Mouse (Mus musculus) heart, embryonic 15.5 days (tissue): ENCODE data around the gene Copa. TPM values are rescaled to one million over a fixed set of nuclear protein-coding genes. Genes with fewer than 3 reads are reported as not detected.

Experiments
- ATAC-seq: fragments of 200-750 bp; cut with Nextera tagmentation; replicated peaks from 2 replicates; pipeline ENCODE4 v1.8.0; 2017; ENCODE audit warnings: low read depth, moderate TSS enrichment; ENCODE audit not compliant: insufficient number of reproducible peaks, insufficient read depth, low FRiP score
- H3K27ac ChIP-seq: fragments of 300-500 bp; sonication (generic); 2 replicates; pipeline ENCODE4 v1.5.1; 2015; ENCODE audit warnings: mild to moderate bottlenecking, inconsistent platforms
- H3K27me3 ChIP-seq: fragments of 300-500 bp; sonication (generic); 2 replicates; pipeline ENCODE4 v1.6.1; 2015; ENCODE audit warnings: inconsistent platforms
- H3K36me3 ChIP-seq: fragments of 300-500 bp; sonication (generic); 2 replicates; pipeline ENCODE4 v1.6.1; 2015; ENCODE audit warnings: mild to moderate bottlenecking, inconsistent platforms
- H3K4me1 ChIP-seq: fragments of 300-500 bp; sonication (generic); replicated peaks from 2 replicates; pipeline ENCODE4 v1.6.1; 2015; ENCODE audit warnings: inconsistent platforms
- H3K4me2 ChIP-seq: fragments of 300-500 bp; sonication (generic); 2 replicates; pipeline ENCODE4 v1.6.1; 2015; ENCODE audit warnings: inconsistent platforms, mild to moderate bottlenecking, moderate library complexity
- H3K4me3 ChIP-seq: fragments of 300-500 bp; sonication (generic); 2 replicates; pipeline ENCODE4 v1.5.1; 2015; ENCODE audit warnings: mild to moderate bottlenecking, inconsistent platforms
- H3K9ac ChIP-seq: fragments of 300-500 bp; sonication (generic); 2 replicates; pipeline ENCODE4 v1.6.1; 2015; ENCODE audit warnings: mild to moderate bottlenecking, inconsistent platforms
- H3K9me3 ChIP-seq: fragments of 300-500 bp; sonication (generic); replicated peaks from 2 replicates; pipeline ENCODE4 v1.6.1; 2016; ENCODE audit warnings: inconsistent platforms
- WGBS: fragments of 180-500 bp; shearing (Covaris S2); methylation state at CpG from one replicate; pipeline ENCODE4 v1.1.7; 2015; ENCODE audit warnings: mixed read lengths; 5-methylcytosine and 5-hydroxymethylcytosine counted together
- polyA plus RNA-seq: library from polyadenylated mRNA; unstranded; fragments of >200 nt; fragmentation: Nextera tagmentation; extraction: Ambion mirVana; gene quantifications from 2 replicates; pipeline ENCODE4 v1.2.1, GENCODE M21; 2015

Gene Copa
- polyA plus RNA-seq, 1 experiment from 2014 or later = 152 TPM

GRCm38 (mm10) chr1:172058874-172059273 lies 23.5 kb upstream of the Copa start:
- peaks cover 28% of the 10 kb centered on the region for H3K27me3 ChIP-seq
- WGBS = 74% methylated on average over 7 of the region's 7 CpGs
- no peaks in the 10 kb centered on the region for H3K9me3 ChIP-seq
- peaks cover 8% of the 10 kb centered on the region for H3K4me1 ChIP-seq
- no peak overlapping the region for H3K27ac ChIP-seq
- no peak overlapping the region for H3K4me2 ChIP-seq
- H3K9ac ChIP-seq = no peak overlapping the region
- H3K36me3 ChIP-seq = no peaks in the 10 kb centered on the region
- no peak overlapping the region for H3K4me3 ChIP-seq
- no peak for ATAC-seq

- Histone ChIP-seq H3K9me3 (no peaks in the 10 kb centered on the region), H3K9ac (no peak overlapping the region), H3K4me1 (0 out of 2 replicates have a peak, but pooled peaks cover 4% of the 10 kb centered on the region), H3K27ac (no peak overlapping the region), H3K4me3 (no peak overlapping the region), H3K36me3 (peaks cover 14% of the 10 kb centered on the region; the same call in 1 of the 2 replicates), H3K4me2 (no peak overlapping the region), H3K27me3 (0 out of 2 replicates have a peak, but pooled peaks cover 13% of the 10 kb centered on the region)
- WGBS = 59% methylated on average over 4 of the region's 4 CpGs
- no peak for ATAC-seq
Measured at GRCm38 (mm10) chr1:172060659-172061058, 21.7 kb upstream of the Copa start.

DNA sequence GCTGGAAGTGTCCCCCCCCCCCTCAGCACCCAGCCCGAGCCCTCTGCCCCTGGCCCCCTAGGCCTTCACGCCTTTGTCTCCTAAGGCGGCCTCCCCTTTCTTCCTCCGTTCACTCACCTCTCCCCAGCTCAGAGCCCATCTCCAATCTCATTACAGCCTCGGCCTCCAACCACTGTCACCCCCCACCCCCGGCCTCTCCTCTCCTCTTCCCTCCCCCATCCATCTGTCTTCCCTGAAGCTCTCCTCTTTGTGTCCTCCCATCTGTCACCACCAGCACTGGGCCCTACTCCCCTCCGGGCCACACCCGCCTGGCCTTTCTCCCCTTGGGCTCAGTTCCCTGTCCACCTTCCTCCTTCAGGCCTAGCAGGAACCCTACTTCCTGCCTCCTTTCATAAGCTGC lies 21.1 kb upstream of the Copa start:
- H3K9me3 ChIP-seq = no peaks in the 10 kb centered on the region
- H3K27me3 ChIP-seq = 0 out of 2 replicates have a peak, but pooled peaks cover 13% of the 10 kb centered on the region
- H3K4me2 ChIP-seq = no peak overlapping the region
- no peak overlapping the region for H3K4me3 ChIP-seq
- H3K4me1 ChIP-seq = 0 out of 2 replicates have a peak, but pooled peaks cover 4% of the 10 kb centered on the region
- ATAC-seq = no peak
- H3K9ac ChIP-seq = no peak overlapping the region
- 40% methylated on average over 8 of the region's 8 CpGs for WGBS
- no peak overlapping the region for H3K27ac ChIP-seq
- H3K36me3 ChIP-seq = peaks cover 20% of the 10 kb centered on the region; the same call in 1 of the 2 replicates

GRCm38 (mm10) chr1:172062101-172062500 lies 20.2 kb upstream of the Copa start:
- Histone ChIP-seq H3K27me3 (0 out of 2 replicates have a peak, but pooled peaks cover 8% of the 10 kb centered on the region), H3K9me3 (no peaks in the 10 kb centered on the region), H3K36me3 (peaks cover 29% of the 10 kb centered on the region), H3K4me3 (no peak overlapping the region), H3K9ac (no peak overlapping the region), H3K4me2 (no peak overlapping the region), H3K27ac (no peak overlapping the region), H3K4me1 (0 out of 2 replicates have a peak, but pooled peaks cover 4% of the 10 kb centered on the region)
- 85% methylated on average over 2 of the region's 2 CpGs for WGBS
- no peak for ATAC-seq

GRCm38 (mm10) chr1:172063291-172064023 lies 18.9 kb upstream of the Copa start:
- whole genome bisulfite sequencing = 33% methylated on average over 4 of the region's 4 CpGs

GRCm38 (mm10) chr1:172064613-172065141 lies 17.7 kb upstream of the Copa start:
- H3K4me2 ChIP-seq = no peak overlapping the region
- H3K9me3 ChIP-seq = no peaks in the 10 kb centered on the region
- H3K36me3 ChIP-seq = peaks cover 55% of the 10 kb centered on the region
- H3K27me3 ChIP-seq = no peaks in the 10 kb centered on the region
- no peak overlapping the region for H3K27ac ChIP-seq
- ATAC-seq = no peak
- 70% methylated on average over 13 of the region's 13 CpGs for WGBS
- H3K9ac ChIP-seq = no peak overlapping the region
- H3K4me3 ChIP-seq = no peak overlapping the region
- 0 out of 2 replicates have a peak, but pooled peaks cover 4% of the 10 kb centered on the region for H3K4me1 ChIP-seq

More at GRCm38 (mm10) chr1:172063291-172064023, 18.9 kb upstream of the Copa start:
- Histone ChIP-seq H3K9ac (no peak overlapping the region), H3K36me3 (peaks cover 42% of the 10 kb centered on the region), H3K4me1 (0 out of 2 replicates have a peak, but pooled peaks cover 4% of the 10 kb centered on the region), H3K27ac (no peak overlapping the region), H3K27me3 (0 out of 2 replicates have a peak, but pooled peaks cover 4% of the 10 kb centered on the region), H3K9me3 (no peaks in the 10 kb centered on the region), H3K4me2 (no peak overlapping the region), H3K4me3 (no peak overlapping the region)
- no peak for ATAC-seq

- no peaks in the 10 kb centered on the region for H3K27me3 ChIP-seq
- peaks cover 6% of the 10 kb centered on the region for H3K4me1 ChIP-seq
- ATAC-seq = no peak
- 41% methylated on average over 6 of the region's 6 CpGs for WGBS
- no peaks in the 10 kb centered on the region for H3K9me3 ChIP-seq
- no peak overlapping the region for H3K4me3 ChIP-seq
- no peak overlapping the region for H3K27ac ChIP-seq
- peaks cover 99% of the 10 kb centered on the region for H3K36me3 ChIP-seq
- no peak overlapping the region for H3K9ac ChIP-seq
- H3K4me2 ChIP-seq = no peak overlapping the region
Measured at GRCm38 (mm10) chr1:172070227-172070626, 12.1 kb upstream of the Copa start.

DNA sequence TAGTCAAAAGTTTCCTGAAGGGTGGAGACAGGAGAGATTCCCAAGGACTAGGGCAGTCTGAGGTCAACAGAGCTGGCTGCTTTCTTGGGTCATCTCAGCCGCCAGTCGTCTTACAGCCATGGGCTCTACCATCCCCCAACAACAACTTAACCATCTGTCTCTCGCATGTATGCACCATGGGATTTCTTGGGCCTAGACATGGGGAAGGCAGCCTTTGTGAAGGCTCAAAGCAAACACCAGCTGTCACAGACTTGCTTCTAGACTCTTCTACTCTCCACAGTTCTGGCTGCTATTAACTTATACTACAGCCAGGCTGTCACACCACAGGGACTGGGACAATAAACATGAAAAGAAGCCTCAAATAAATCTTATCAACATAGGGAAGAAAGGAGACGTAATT lies 10.8 kb upstream of the Copa start:
- H3K4me3 ChIP-seq = no peak overlapping the region

GRCm38 (mm10) chr1:172072604-172073003 lies 9.7 kb upstream of the Copa start:
- Histone ChIP-seq H3K36me3 (peaks cover 84% of the 10 kb centered on the region), H3K4me1 (peaks cover 6% of the 10 kb centered on the region), H3K4me2 (no peak overlapping the region), H3K27ac (no peak overlapping the region), H3K4me3 (no peak overlapping the region), H3K9me3 (no peaks in the 10 kb centered on the region), H3K9ac (no peak overlapping the region), H3K27me3 (no peaks in the 10 kb centered on the region)
- ATAC-seq = no peak
- WGBS = 94% methylated on average over 7 of the region's 7 CpGs

More for the DNA sequence above, 10.8 kb upstream of the Copa start:
- peaks cover 6% of the 10 kb centered on the region for H3K4me1 ChIP-seq
- no peak for ATAC-seq
- H3K27ac ChIP-seq = no peak overlapping the region
- no peaks in the 10 kb centered on the region for H3K9me3 ChIP-seq
- no peaks in the 10 kb centered on the region for H3K27me3 ChIP-seq
- peaks cover 93% of the 10 kb centered on the region for H3K36me3 ChIP-seq
- H3K4me2 ChIP-seq = no peak overlapping the region
- WGBS = 67% methylated on average over 4 of the region's 4 CpGs
- no peak overlapping the region for H3K9ac ChIP-seq

DNA sequence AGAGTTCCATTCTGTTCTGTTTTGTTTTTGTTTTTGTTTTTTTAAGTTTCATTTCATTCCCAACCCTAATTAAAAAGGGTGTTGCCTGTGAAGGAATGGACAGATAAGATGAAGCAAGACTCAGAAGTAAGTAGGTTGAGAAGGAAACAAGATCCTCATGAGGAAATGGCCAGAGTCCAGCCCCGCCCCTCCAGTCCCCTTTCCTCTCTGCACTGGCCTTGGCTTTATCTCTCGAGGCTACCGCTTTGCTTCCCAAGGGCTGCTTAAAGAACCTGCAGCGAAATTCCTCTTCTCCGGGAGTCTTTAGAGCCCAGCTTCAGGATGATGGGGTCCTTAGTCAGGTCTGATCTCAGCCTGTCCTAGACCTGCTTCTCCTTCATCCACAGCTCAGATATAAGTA lies 4.3 kb upstream of the Copa start:
- Histone ChIP-seq H3K4me1 (peaks cover 8% of the 10 kb centered on the region; the same call in 1 of the 2 replicates), H3K4me3 (no peak overlapping the region), H3K36me3 (peaks cover 50% of the 10 kb centered on the region), H3K27ac (no peak overlapping the region), H3K9me3 (no peaks in the 10 kb centered on the region), H3K9ac (no peak overlapping the region), H3K4me2 (no peak overlapping the region), H3K27me3 (no peaks in the 10 kb centered on the region)
- WGBS = 51% methylated on average over 5 of the region's 5 CpGs
- ATAC-seq = no peak

- peaks cover 16% of the 10 kb centered on the region for H3K4me1 ChIP-seq
- H3K27ac ChIP-seq = peak overlapping the region; percentile 85
- peak overlapping the region; percentile 85 for H3K9ac ChIP-seq
- H3K27me3 ChIP-seq = no peaks in the 10 kb centered on the region
- peak overlapping the region; percentile 82 for H3K4me3 ChIP-seq
- ATAC-seq = peak; percentile 67
- H3K4me2 ChIP-seq = peak overlapping the region; percentile 62
- H3K9me3 ChIP-seq = no peaks in the 10 kb centered on the region
- peaks cover 17% of the 10 kb centered on the region for H3K36me3 ChIP-seq
- under 1% methylated on average over 24 of the region's 24 CpGs for WGBS
Measured at GRCm38 (mm10) chr1:172082899-172083445, 643 bp downstream of the Copa start.
